Mouse (Mus musculus): ENCODE data around the gene Zswim9. TPM values are rescaled to one million over a fixed set of nuclear protein-coding genes. Genes with fewer than 3 reads are reported as not detected.
A peak's percentile ranks its signal among the peaks of the same experiment; 100 is the strongest.

The Zswim9 gene
- 8.9 and 9.2 TPM in 2 replicates for polyA plus RNA-seq (2014; fragmentation: Nextera tagmentation; extraction: Ambion mirVana)

- peaks cover 15% of the 10 kb centered on the region for H3K36me3 ChIP-seq (ENCODE audit: control insufficient read depth, insufficient read depth, low read length)
- peak within 1 kb of the TSS; percentile 82 for H3K9ac ChIP-seq (ENCODE audit: low read length)
- no peaks in the 10 kb centered on the region for H3K27me3 ChIP-seq (ENCODE audit: control insufficient read depth, insufficient read depth, low read length)
- peak within 1 kb of the TSS; percentile 73; the same call in 1 of the 2 replicates for H3K27ac ChIP-seq (ENCODE audit: low read depth, low read length)
- H3K4me1 ChIP-seq (ENCODE audit: control insufficient read depth, insufficient read depth, low read length), result peaks cover 6% of the 10 kb centered on the region
- WGBS, result under 1% methylated on average over 39 of the region's 39 CpGs
- peak within 1 kb of the TSS; percentile 69 for H3K4me2 ChIP-seq
- peak; percentile 98 for ATAC-seq (ENCODE audit: low FRiP score)
- no peaks in the 10 kb centered on the region for H3K9me3 ChIP-seq (ENCODE audit: control insufficient read depth, low read length)
- peak within 1 kb of the TSS; percentile 60 for H3K4me3 ChIP-seq (ENCODE audit: low read depth, low read length)
- peak; percentile 99 for DNase-seq (ENCODE audit: low spot score, missing footprints)
These were observed at the start of gene Zswim9 for GRCm38 (mm10) chr7:13278308-13278891. Gene Zswim9, minus strand, starts transcription at chr7:13278721.

DNA sequence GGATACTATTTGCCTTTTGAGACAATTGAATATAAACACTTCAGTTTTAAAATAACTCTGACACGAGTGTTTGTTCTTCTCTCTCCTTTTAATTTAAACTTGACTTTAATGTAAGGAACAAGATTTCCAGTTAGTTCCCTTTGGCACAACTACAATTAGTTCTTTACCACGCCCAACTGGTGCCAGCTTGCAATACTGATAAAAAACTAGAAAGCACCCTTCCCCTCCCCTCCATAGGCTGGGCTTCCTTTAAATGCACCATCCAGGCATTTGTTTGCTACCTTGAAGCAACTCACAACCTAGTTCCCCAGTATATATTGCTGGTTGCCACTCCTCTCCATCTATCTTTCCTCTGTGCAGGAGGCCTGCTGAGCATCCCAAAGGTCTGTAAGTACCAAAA, 45.8 kb upstream of the Zswim9 start, which contains the start of gene Pla2g4c:
TSS of gene Pla2g4c (plus strand) at position 340 of the 400 bp plus-strand sequence.
- no peak within 1 kb of the TSS for H3K27ac ChIP-seq (ENCODE audit: low read depth, low read length)
- no peaks in the 10 kb centered on the region for H3K27me3 ChIP-seq (ENCODE audit: control insufficient read depth, insufficient read depth, low read length)
- no peaks in the 10 kb centered on the region for H3K36me3 ChIP-seq (ENCODE audit: control insufficient read depth, insufficient read depth, low read length)
- H3K9ac ChIP-seq (ENCODE audit: low read length), result no peak within 1 kb of the TSS
- 90% methylated on average over 2 of the region's 2 CpGs for WGBS
- no peaks in the 10 kb centered on the region for H3K4me1 ChIP-seq (ENCODE audit: control insufficient read depth, insufficient read depth, low read length)
- no peaks in the 10 kb centered on the region for H3K9me3 ChIP-seq (ENCODE audit: control insufficient read depth, low read length)
- H3K4me2 ChIP-seq, result no peak within 1 kb of the TSS
- no peak for ATAC-seq (ENCODE audit: low FRiP score)
- no peak for DNase-seq (ENCODE audit: low spot score, missing footprints)
- H3K4me3 ChIP-seq (ENCODE audit: low read depth, low read length), result no peak within 1 kb of the TSS

GRCm38 (mm10) chr7:13321424-13321823, 42.9 kb upstream of the Zswim9 start:
- Histone ChIP-seq H3K9me3 (ENCODE audit: control insufficient read depth, low read length) (no peaks in the 10 kb centered on the region), H3K36me3 (ENCODE audit: control insufficient read depth, insufficient read depth, low read length) (no peaks in the 10 kb centered on the region), H3K27ac (ENCODE audit: low read depth, low read length) (no peak overlapping the region), H3K4me2 (no peak overlapping the region), H3K27me3 (ENCODE audit: control insufficient read depth, insufficient read depth, low read length) (no peaks in the 10 kb centered on the region), H3K4me3 (ENCODE audit: low read depth, low read length) (no peak overlapping the region), H3K4me1 (ENCODE audit: control insufficient read depth, insufficient read depth, low read length) (no peaks in the 10 kb centered on the region), H3K9ac (ENCODE audit: low read length) (no peak overlapping the region)
- DNase-seq (ENCODE audit: low spot score, missing footprints) (no peak), ATAC-seq (ENCODE audit: low FRiP score) (no peak)
- WGBS, result 90% methylated on average over 3 of the region's 3 CpGs

DNA sequence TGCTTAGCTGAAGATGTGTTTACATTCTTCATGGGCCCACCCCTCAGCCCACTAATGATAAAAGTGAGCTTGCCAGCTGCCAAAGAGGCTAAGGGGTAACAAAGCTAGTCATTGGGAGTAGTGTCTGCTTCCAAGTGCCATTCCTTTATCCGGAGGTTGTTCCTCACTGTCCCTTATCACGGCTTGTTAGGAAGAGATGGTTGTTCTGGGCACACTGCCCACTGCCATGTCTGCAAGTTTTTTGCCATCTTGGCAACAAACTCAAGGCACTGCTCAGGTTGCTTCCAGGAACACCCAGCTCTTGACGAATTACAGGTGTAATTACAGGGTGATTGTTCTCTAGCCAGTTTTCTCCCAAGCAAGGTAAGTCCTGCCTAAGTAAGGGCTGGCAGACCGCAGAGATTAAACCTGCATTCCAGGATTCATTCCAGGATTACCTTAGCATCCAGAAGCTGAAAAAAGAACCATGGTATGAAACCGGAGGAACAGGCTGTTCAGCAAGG, 35.6 kb upstream of the Zswim9 start:
- Histone ChIP-seq H3K4me3 (ENCODE audit: low read depth, low read length) (no peak overlapping the region), H3K4me1 (ENCODE audit: control insufficient read depth, insufficient read depth, low read length) (no peaks in the 10 kb centered on the region), H3K9me3 (ENCODE audit: control insufficient read depth, low read length) (no peaks in the 10 kb centered on the region), H3K36me3 (ENCODE audit: control insufficient read depth, insufficient read depth, low read length) (peaks cover 4% of the 10 kb centered on the region), H3K27me3 (ENCODE audit: control insufficient read depth, insufficient read depth, low read length) (no peaks in the 10 kb centered on the region), H3K27ac (ENCODE audit: low read depth, low read length) (no peak overlapping the region), H3K9ac (ENCODE audit: low read length) (no peak overlapping the region), H3K4me2 (no peak overlapping the region)
- ATAC-seq (ENCODE audit: low FRiP score) (no peak), DNase-seq (ENCODE audit: low spot score, missing footprints) (no peak)
- WGBS, result 94% methylated on average over 5 of the region's 5 CpGs

DNA sequence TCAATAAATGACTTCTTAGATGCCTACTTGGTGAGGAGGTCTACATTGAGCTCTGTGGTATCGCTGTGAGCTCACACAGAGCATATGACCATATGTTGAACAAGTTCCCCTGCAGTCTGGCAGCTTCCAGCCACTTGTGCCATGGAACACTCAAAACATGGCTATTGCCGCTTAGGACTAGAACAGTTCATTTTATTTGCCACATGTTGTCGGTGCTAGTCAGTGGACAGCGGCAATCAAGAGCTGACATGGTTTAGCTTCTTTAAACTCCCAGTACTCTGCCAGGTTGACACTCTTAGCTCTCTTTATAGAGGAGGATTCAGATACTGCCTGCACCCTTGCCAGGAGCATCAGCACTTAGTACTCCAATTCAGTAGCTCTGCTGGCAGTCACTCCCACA, 32.9 kb upstream of the Zswim9 start:
- H3K27ac ChIP-seq (ENCODE audit: low read depth, low read length), result no peak overlapping the region
- DNase-seq (ENCODE audit: low spot score, missing footprints), result no peak
- no peaks in the 10 kb centered on the region for H3K4me1 ChIP-seq (ENCODE audit: control insufficient read depth, insufficient read depth, low read length)
- H3K27me3 ChIP-seq (ENCODE audit: control insufficient read depth, insufficient read depth, low read length), result no peaks in the 10 kb centered on the region
- WGBS, result 98% methylated on average over 4 of the region's 4 CpGs
- no peak for ATAC-seq (ENCODE audit: low FRiP score)
- H3K9me3 ChIP-seq (ENCODE audit: control insufficient read depth, low read length), result no peaks in the 10 kb centered on the region
- H3K9ac ChIP-seq (ENCODE audit: low read length), result no peak overlapping the region
- H3K4me2 ChIP-seq, result no peak overlapping the region
- H3K4me3 ChIP-seq (ENCODE audit: low read depth, low read length), result no peak overlapping the region
- peaks cover 18% of the 10 kb centered on the region for H3K36me3 ChIP-seq (ENCODE audit: control insufficient read depth, insufficient read depth, low read length)

GRCm38 (mm10) chr7:13310493-13311199, 32.1 kb upstream of the Zswim9 start:
- Histone ChIP-seq H3K4me3 (ENCODE audit: low read depth, low read length) (no peak overlapping the region), H3K27ac (ENCODE audit: low read depth, low read length) (no peak overlapping the region), H3K27me3 (ENCODE audit: control insufficient read depth, insufficient read depth, low read length) (no peaks in the 10 kb centered on the region), H3K4me1 (ENCODE audit: control insufficient read depth, insufficient read depth, low read length) (no peaks in the 10 kb centered on the region), H3K9ac (ENCODE audit: low read length) (no peak overlapping the region), H3K36me3 (ENCODE audit: control insufficient read depth, insufficient read depth, low read length) (peaks cover 22% of the 10 kb centered on the region), H3K4me2 (no peak overlapping the region), H3K9me3 (ENCODE audit: control insufficient read depth, low read length) (no peaks in the 10 kb centered on the region)
- 96% methylated on average over 6 of the region's 6 CpGs for WGBS
- DNase-seq (ENCODE audit: low spot score, missing footprints) (no peak), ATAC-seq (ENCODE audit: low FRiP score) (no peak)

DNA sequence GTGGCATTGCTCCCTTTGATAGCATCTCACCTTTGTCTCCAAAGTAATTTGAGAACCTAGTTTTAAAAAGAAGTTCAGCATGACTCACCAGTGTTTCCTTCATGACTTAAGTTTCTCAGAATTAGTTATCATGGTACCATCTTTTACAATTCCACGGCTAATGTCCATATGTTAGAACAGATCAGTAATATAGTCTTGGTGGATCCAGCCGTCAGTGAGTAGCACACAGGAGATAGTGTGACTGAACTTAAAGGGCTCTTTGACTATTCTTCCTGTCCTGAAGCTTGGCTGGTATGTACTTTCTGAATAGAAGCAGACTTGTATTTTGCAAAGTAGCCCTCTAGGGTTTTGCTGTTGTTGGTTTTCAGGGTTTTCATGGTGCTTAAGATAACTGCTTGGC, 30.9 kb upstream of the Zswim9 start:
- peak; percentile 54 for DNase-seq (ENCODE audit: low spot score, missing footprints)
- Histone ChIP-seq H3K27me3 (ENCODE audit: control insufficient read depth, insufficient read depth, low read length) (no peaks in the 10 kb centered on the region), H3K9me3 (ENCODE audit: control insufficient read depth, low read length) (no peaks in the 10 kb centered on the region), H3K36me3 (ENCODE audit: control insufficient read depth, insufficient read depth, low read length) (peaks cover 22% of the 10 kb centered on the region), H3K9ac (ENCODE audit: low read length) (no peak overlapping the region), H3K4me1 (ENCODE audit: control insufficient read depth, insufficient read depth, low read length) (no peaks in the 10 kb centered on the region), H3K27ac (ENCODE audit: low read depth, low read length) (no peak overlapping the region), H3K4me3 (ENCODE audit: low read depth, low read length) (no peak overlapping the region), H3K4me2 (no peak overlapping the region)
- ATAC-seq (ENCODE audit: low FRiP score), result no peak
- whole genome bisulfite sequencing, result 94% methylated on average over 2 of the region's 2 CpGs

DNA sequence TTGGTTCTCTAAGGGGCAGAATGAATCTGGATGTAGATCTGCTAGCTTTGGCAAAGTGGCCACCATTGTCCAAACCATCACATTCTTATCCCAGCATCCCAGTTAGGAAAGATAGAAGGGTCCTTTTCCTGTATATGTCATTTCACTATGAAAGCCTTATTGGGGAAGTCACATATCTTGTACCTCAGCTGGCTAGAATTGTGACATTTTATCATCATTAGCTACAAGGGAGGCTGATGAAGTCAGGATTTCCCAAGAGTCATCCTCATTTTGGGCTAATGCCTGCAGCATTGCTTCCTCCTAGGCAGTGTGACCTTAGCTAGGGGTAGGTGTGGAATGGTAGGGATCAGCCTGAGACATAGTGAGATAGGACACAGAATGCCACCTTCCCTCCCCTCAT, 24.9 kb upstream of the Zswim9 start:
- H3K4me3 ChIP-seq (ENCODE audit: low read depth, low read length), result no peak overlapping the region
- H3K27ac ChIP-seq (ENCODE audit: low read depth, low read length), result no peak overlapping the region
- no peaks in the 10 kb centered on the region for H3K9me3 ChIP-seq (ENCODE audit: control insufficient read depth, low read length)
- H3K27me3 ChIP-seq (ENCODE audit: control insufficient read depth, insufficient read depth, low read length), result no peaks in the 10 kb centered on the region
- no peak overlapping the region for H3K9ac ChIP-seq (ENCODE audit: low read length)
- no peak for ATAC-seq (ENCODE audit: low FRiP score)
- no peaks in the 10 kb centered on the region for H3K4me1 ChIP-seq (ENCODE audit: control insufficient read depth, insufficient read depth, low read length)
- no peak for DNase-seq (ENCODE audit: low spot score, missing footprints)
- H3K36me3 ChIP-seq (ENCODE audit: control insufficient read depth, insufficient read depth, low read length), result peaks cover 39% of the 10 kb centered on the region
- no peak overlapping the region for H3K4me2 ChIP-seq

- no peak overlapping the region for H3K4me2 ChIP-seq
- peaks cover 37% of the 10 kb centered on the region for H3K36me3 ChIP-seq (ENCODE audit: control insufficient read depth, insufficient read depth, low read length)
- no peaks in the 10 kb centered on the region for H3K27me3 ChIP-seq (ENCODE audit: control insufficient read depth, insufficient read depth, low read length)
- no peaks in the 10 kb centered on the region for H3K9me3 ChIP-seq (ENCODE audit: control insufficient read depth, low read length)
- no peak overlapping the region for H3K9ac ChIP-seq (ENCODE audit: low read length)
- H3K4me1 ChIP-seq (ENCODE audit: control insufficient read depth, insufficient read depth, low read length), result no peaks in the 10 kb centered on the region
- H3K27ac ChIP-seq (ENCODE audit: low read depth, low read length), result no peak overlapping the region
- ATAC-seq (ENCODE audit: low FRiP score), result no peak
- WGBS, result 83% methylated on average over 2 of the region's 2 CpGs
- DNase-seq (ENCODE audit: low spot score, missing footprints), result no peak
- no peak overlapping the region for H3K4me3 ChIP-seq (ENCODE audit: low read depth, low read length)
These were observed 24.3 kb upstream of the Zswim9 start for GRCm38 (mm10) chr7:13302780-13303179.

All from midbrain, embryonic 11.5 days (tissue).